ENCODE assay signal across 8 mouse cellular contexts in genomic region chr4:141545071-141545742, GRCm38 (mm10). TPM values are rescaled to one million over a fixed set of nuclear protein-coding genes. Genes with fewer than 3 reads are reported as not detected.
DNase-seq lines count a peak whose midpoint lies in the region; ATAC-seq lines count a peak whose summit lies in the region.

No protein-coding gene starts in this region.

- H3K9me3 ChIP-seq in hindbrain, embryonic 12.5 days (replicated peaks): no peaks in the 10 kb centered on the region

- H3K4me1 ChIP-seq in hindbrain, embryonic 12.5 days: peaks cover 30% of the 10 kb centered on the region

- ATAC-seq in hindbrain, embryonic 12.5 days (ENCODE audit: low FRiP score): peak; percentile 52

- peak overlapping the region; percentile 53 for H3K4me3 ChIP-seq in hindbrain, embryonic 12.5 days

- no peaks in the 10 kb centered on the region for H3K27me3 ChIP-seq in hindbrain, embryonic 12.5 days

- WGBS in hindbrain, embryonic 12.5 days: under 1% methylated on average over 45 of the region's 45 CpGs

- peak overlapping the region; percentile 90 for H3K4me2 ChIP-seq in hindbrain, embryonic 12.5 days (replicated peaks)

- no peaks in the 10 kb centered on the region for H3K36me3 ChIP-seq in hindbrain, embryonic 12.5 days

- peak overlapping the region; percentile 99 for H3K27ac ChIP-seq in hindbrain, embryonic 12.5 days

- peak overlapping the region; percentile 73 for H3K9ac ChIP-seq in hindbrain, embryonic 12.5 days

- peak; percentile 91 for DNase-seq in ZHBTc4 (ENCODE audit: low read depth, low spot score)
- DNase-seq in cerebellum, postnatal 25 days: peak; percentile 86 to 89
- DNase-seq in frontal cortex, postnatal 25 days (ENCODE audit: low spot score in 2 of 2): peak; percentile 33 to 42
- peak; percentile 39 for DNase-seq in left cerebral cortex, adult 18-20 months (ENCODE audit: low spot score in 2 of 2)
- DNase-seq in lung, postnatal 4 days: peak; percentile 76 to 84
- DNase-seq in right cerebral cortex, postnatal 14 days: peak; percentile 50
- peak; percentile 61 to 74 for DNase-seq in urinary bladder, postnatal 36 days (ENCODE audit: low spot score in 2 of 2)

RNA-seq across cellular contexts. Expression of gene Spen, which starts 6.8 kb away (rescaled TPM):
- polyA plus RNA-seq in hindbrain, embryonic 12.5 days (2016; fragmentation: Nextera tagmentation; extraction: Ambion mirVana): 21.7 and 23.7 TPM in 2 replicates
- 10 to 100 TPM; 58.4 to 60.6 TPM for total RNA-seq in left cerebral cortex, adult 18-20 months (2021)

Comparison
In these comparisons a context has a peak if more than half of its experiments do, and no peak if none do; other contexts are left out.
1. Peak in every context shown above with its lines: DNase-seq, ATAC-seq, H3K4me3 ChIP-seq and H3K27ac ChIP-seq.
2. DNase-seq: peak in every context shown above with its lines; median percentile 91 in ZHBTc4; 88 in cerebellum, postnatal 25 days; 80 in lung, postnatal 4 days; 68 in urinary bladder, postnatal 36 days; 50 in right cerebral cortex, postnatal 14 days; 39 in left cerebral cortex, adult 18-20 months; 38 in frontal cortex, postnatal 25 days.